Mouse (Mus musculus) limb, embryonic 11.5 days (tissue): ENCODE measurements at regions not wholly inside any gene's neighbourhood (a gene's known extent, or its start where the extent isn't known, plus 50 kb on each side); places are given as distances from the start of the nearest gene placed in this dataset.
A peak's percentile ranks its signal among the peaks of the same experiment; 100 is the strongest.

Source experiments
- ATAC-seq: fragments of 200-750 bp; cut with Nextera tagmentation; 2 replicates; pipeline ENCODE4 v1.8.0; 2017; ENCODE audit warnings: low read depth; ENCODE audit not compliant: insufficient number of reproducible peaks, low FRiP score, low TSS enrichment
- DNase-seq: peaks from one replicate; pipeline ENCODE4 v3.0.0-alpha.2; 2015; ENCODE audit warnings: low spot score
- H3K27ac ChIP-seq: fragments of 300-500 bp; sonication (generic); replicated peaks from 2 replicates; pipeline ENCODE4 v1.5.1; 2014; ENCODE audit warnings: low read depth, mild to moderate bottlenecking, low read length
- H3K27me3 ChIP-seq: fragments of 300-500 bp; sonication (generic); 2 replicates; pipeline ENCODE4 v1.6.1; 2014; ENCODE audit warnings: mild to moderate bottlenecking, low read length, mixed read lengths; ENCODE audit not compliant: control insufficient read depth, insufficient read depth
- H3K36me3 ChIP-seq: fragments of 300-500 bp; sonication (generic); 2 replicates; pipeline ENCODE4 v1.6.1; 2014; ENCODE audit warnings: mild to moderate bottlenecking, low read length, moderate library complexity, mixed read lengths; ENCODE audit not compliant: control insufficient read depth, insufficient read depth
- H3K4me1 ChIP-seq: fragments of 300-500 bp; sonication (generic); 2 replicates; pipeline ENCODE4 v1.6.1; 2014; ENCODE audit warnings: low read length, mixed read lengths; ENCODE audit not compliant: control insufficient read depth, insufficient read depth
- H3K4me2 ChIP-seq: fragments of 300-500 bp; sonication (generic); 2 replicates; pipeline ENCODE4 v1.6.1; 2014; ENCODE audit warnings: low read depth, mild to moderate bottlenecking, moderate library complexity; ENCODE audit not compliant: severe bottlenecking
- H3K4me3 ChIP-seq: fragments of 300-500 bp; sonication (generic); 2 replicates; pipeline ENCODE4 v1.5.1; 2014; ENCODE audit warnings: low read depth, low read length
- H3K9ac ChIP-seq: fragments of 300-500 bp; sonication (generic); 2 replicates; pipeline ENCODE4 v1.6.1; 2014; ENCODE audit warnings: mild to moderate bottlenecking, low read length
- H3K9me3 ChIP-seq: fragments of 300-500 bp; sonication (generic); 2 replicates; pipeline ENCODE4 v1.6.1; 2016; ENCODE audit warnings: low read length; ENCODE audit not compliant: control insufficient read depth
- WGBS: fragments of 180-500 bp; shearing (Covaris S2); extraction: QIAGEN DNeasy Blood & Tissue Kit; methylation state at CpG from one replicate; pipeline ENCODE4 v1.1.7; 2014; 5-methylcytosine and 5-hydroxymethylcytosine counted together

DNA sequence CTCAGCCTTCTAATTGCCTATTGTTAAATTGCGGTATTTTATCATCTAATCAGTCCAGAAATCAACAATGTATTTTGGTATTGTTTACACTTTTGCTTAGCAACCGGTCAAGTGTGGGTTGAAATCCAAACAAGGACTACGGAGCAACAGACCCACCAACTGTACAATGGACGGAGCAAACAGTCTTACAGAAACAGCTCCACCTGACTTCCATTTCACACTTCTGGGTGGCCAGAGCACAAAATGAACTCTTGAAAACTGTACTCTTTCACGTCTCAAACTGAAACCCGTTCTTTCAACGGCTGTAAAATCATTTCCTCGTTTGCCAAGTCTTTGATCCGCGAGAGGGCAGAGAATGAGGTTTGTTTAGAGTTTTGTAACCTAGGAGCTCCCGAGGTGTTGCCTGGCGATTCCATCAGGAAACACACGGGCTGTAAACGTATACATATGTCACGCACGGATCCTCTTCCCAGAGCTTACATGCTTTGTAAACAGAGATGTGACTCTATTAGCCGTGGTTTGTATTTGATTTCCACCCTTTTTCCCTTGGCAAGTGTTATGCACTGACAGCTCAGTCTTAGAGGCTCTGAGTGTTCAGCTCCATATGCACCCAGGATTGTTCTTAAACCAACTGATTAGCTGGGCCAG lies 258.3 kb downstream of the Etnk1 start:
- H3K4me2 ChIP-seq: no peak overlapping the region
- peak; percentile 33 for DNase-seq
- no peaks in the 10 kb centered on the region for H3K9me3 ChIP-seq
- no peaks in the 10 kb centered on the region; the same call in 1 of the 2 replicates for H3K4me1 ChIP-seq
- no peaks in the 10 kb centered on the region for H3K36me3 ChIP-seq
- no peak for ATAC-seq
- no peak overlapping the region for H3K9ac ChIP-seq
- H3K27ac ChIP-seq: no peak overlapping the region
- 35% methylated on average over 17 of the region's 17 CpGs for WGBS
- no peaks in the 10 kb centered on the region for H3K27me3 ChIP-seq
- no peak overlapping the region for H3K4me3 ChIP-seq

DNA sequence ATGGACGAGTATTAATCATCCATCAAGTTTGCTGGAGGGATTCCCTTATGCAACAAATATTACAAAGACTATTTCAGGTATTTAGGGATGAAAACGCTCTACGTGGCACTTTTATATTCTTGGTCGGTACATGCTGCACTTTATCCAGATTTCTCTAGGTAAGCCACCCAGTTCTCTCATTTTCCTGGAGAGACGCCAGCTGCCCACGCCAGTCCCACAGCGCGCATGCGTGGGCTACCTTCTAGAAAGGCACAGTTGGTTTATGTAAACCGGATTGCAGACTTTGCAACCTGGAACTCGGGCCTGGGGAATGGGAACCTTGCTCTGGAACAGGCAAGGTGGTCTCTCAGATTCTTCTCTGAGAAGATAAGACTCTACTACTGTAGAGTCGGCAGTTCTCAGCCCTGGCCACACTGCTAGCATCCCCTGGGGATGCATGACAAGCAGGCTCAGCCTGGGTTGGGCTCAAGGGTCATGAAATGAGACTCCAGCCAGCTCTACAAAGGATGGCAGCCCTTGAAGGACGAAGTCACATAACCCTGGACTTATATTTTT lies 265.0 kb downstream of the Etnk1 start:
- Histone ChIP-seq H3K4me2 (no peak overlapping the region), H3K27ac (no peak overlapping the region), H3K36me3 (no peaks in the 10 kb centered on the region), H3K4me1 (no peaks in the 10 kb centered on the region), H3K27me3 (no peaks in the 10 kb centered on the region), H3K9ac (no peak overlapping the region), H3K9me3 (no peaks in the 10 kb centered on the region), H3K4me3 (no peak overlapping the region)
- WGBS: 89% methylated on average over 13 of the region's 13 CpGs
- ATAC-seq (no peak), DNase-seq (no peak)

DNA sequence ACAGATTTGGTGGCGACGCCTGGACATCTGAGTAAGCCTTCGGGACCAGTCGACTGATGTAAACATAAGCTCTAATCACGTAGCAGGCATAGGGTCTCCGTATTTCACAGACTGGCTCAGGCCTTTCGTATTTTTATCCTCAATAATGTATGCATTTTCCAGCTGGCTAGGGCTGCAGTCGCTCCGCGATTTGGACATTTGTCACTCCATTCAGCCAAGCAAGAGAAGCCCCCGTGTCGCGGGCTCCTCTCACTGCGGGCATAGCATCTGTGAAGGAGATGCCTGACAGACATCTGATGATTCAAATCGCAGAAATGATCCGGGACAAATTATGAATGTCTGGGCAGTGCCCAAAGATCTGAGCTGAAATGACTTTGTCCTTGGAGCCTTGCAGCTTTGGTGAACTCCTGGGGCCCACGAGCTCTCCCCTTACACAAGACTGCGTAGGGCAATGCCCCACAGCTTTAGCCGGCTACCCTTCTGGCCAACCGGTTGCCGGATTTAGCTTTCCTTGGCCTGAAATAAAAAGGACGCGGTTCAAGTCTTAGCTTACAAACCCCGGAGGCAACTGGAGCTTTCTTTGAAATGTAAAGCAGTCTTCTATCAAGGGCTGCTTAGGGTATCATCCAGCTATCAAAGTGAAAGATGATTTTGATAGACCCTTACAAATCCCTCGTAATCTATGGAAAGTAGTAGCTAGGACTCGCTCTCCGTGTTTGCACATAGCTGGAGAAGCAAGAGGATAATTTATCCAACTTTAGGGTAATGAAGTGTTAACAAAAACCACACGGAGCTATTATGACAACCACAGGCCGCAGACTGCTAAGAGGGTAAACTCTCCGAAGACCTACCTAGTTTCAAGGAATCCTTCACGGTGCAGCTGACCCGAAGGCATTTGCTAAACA lies 270.6 kb downstream of the Etnk1 start:
- Histone ChIP-seq H3K27ac (peak overlapping the region; percentile 47), H3K27me3 (no peaks in the 10 kb centered on the region), H3K36me3 (no peaks in the 10 kb centered on the region), H3K9me3 (no peaks in the 10 kb centered on the region), H3K4me3 (no peak overlapping the region), H3K4me1 (peaks cover 8% of the 10 kb centered on the region; the same call in 1 of the 2 replicates), H3K4me2 (no peak overlapping the region), H3K9ac (no peak overlapping the region)
- 53% methylated on average over 32 of the region's 32 CpGs for WGBS
- peak; percentile 48; the same call in 1 of the 2 replicates for ATAC-seq
- peak; percentile 50 for DNase-seq

DNA sequence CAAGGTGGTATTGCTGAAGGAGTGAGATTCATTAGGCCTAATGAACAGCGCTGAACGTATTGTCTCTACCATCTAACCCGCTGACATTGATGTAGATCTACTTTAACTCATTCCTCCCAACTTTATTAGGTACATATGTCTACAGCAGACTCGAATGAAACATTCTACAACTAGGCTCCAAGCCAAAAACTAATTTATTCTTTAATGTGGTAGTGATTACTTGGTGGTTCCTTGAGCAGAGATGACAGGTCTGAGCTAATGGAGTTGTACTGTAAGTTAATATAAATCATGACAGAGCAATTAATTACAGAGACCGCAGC lies 271.2 kb downstream of the Etnk1 start:
- no peak for DNase-seq
- H3K36me3 ChIP-seq: no peaks in the 10 kb centered on the region
- no peak overlapping the region for H3K27ac ChIP-seq
- H3K9ac ChIP-seq: no peak overlapping the region
- ATAC-seq: peak; percentile 75
- WGBS: 21% methylated on average over 5 of the region's 5 CpGs
- no peak overlapping the region for H3K4me2 ChIP-seq
- peaks cover 8% of the 10 kb centered on the region; the same call in 1 of the 2 replicates for H3K4me1 ChIP-seq
- H3K9me3 ChIP-seq: no peaks in the 10 kb centered on the region
- H3K4me3 ChIP-seq: no peak overlapping the region
- H3K27me3 ChIP-seq: no peaks in the 10 kb centered on the region

DNA sequence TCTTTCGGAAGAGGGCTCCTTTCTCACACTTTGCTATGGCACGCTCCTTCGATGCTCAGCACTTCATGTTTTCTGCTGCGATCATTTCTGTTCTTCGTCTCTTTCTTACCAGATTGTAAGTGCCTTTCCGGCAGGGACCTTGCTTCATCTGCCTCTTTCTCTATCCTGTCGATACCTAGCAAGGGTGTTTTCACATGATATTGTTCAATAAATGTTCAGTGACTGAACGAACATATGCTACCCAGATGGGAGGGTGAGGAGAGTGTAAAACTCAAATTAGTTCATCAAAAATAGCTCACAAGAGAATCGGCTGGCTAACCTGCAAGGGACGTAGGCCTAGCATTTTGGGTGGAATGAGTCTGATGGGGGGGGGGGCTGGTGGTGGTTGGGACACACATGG lies 272.5 kb downstream of the Etnk1 start:
- no peak for DNase-seq
- Histone ChIP-seq H3K9ac (no peak overlapping the region), H3K4me3 (no peak overlapping the region), H3K4me2 (no peak overlapping the region), H3K27me3 (no peaks in the 10 kb centered on the region), H3K9me3 (no peaks in the 10 kb centered on the region), H3K4me1 (peaks cover 8% of the 10 kb centered on the region; the same call in 1 of the 2 replicates), H3K36me3 (no peaks in the 10 kb centered on the region), H3K27ac (no peak overlapping the region)
- ATAC-seq: no peak
- WGBS: 63% methylated on average over 10 of the region's 10 CpGs

DNA sequence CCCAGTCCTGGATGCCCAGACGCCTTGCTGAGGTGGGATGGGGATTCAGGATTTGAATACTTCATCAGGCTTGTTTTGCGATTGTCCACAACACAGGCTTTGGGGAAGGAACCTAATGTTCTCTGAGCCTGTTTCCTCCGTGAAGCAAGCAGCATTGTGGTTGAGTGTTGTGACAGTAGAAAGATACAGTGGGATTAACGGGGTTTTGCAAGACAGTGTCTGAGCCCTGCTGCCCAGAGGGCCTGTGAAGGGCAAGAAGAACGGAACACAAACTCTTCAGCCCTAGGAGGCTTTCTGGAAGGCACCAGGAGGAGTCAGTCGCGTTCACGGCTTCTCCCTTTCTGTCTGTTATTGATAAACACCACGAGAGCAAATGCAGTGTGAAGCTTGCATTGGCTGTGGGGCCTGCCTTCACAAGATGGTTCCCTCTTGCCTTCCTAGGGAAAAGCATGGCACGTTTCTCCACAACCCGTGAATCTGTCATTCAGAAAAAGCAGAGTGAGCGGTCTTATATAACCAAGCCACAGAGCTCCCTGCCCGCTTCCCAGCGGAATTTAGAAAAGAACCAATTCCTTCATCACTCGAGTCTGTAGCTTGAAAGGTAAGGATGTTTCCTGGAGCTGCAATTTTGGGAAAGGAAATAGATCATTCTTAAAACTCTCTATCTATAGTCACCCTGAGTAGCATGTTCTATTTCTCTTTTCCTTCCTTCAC lies 273.4 kb downstream of the Etnk1 start:
- Histone ChIP-seq H3K9me3 (no peaks in the 10 kb centered on the region), H3K27me3 (no peaks in the 10 kb centered on the region), H3K4me1 (peaks cover 8% of the 10 kb centered on the region; the same call in 1 of the 2 replicates), H3K36me3 (no peaks in the 10 kb centered on the region), H3K4me2 (no peak overlapping the region), H3K27ac (no peak overlapping the region), H3K4me3 (no peak overlapping the region), H3K9ac (no peak overlapping the region)
- no peak for ATAC-seq
- 78% methylated on average over 15 of the region's 15 CpGs for WGBS
- no peak for DNase-seq

DNA sequence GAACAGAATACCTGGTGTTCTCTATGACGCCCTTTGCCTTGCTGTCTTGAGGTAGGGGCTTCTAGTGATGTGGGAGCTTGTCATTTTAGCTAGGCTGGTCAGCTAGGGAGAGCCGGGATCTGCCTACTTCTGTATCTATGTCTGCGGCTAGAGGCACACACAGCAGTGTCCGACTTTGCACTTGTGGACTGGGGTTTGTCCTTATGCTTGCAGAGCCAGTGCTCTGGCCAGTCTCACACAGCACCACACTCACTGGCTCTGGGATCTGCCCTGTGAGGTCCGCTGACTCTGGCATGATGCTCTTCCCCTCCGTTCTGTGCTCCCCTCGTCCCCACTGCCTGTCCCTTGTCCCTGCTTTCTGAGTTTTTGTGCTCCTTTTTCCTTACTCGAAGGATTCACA lies 275.3 kb downstream of the Etnk1 start:
- no peaks in the 10 kb centered on the region for H3K36me3 ChIP-seq
- no peak overlapping the region for H3K4me2 ChIP-seq
- H3K9me3 ChIP-seq: no peaks in the 10 kb centered on the region
- ATAC-seq (no peak), DNase-seq (no peak)
- no peaks in the 10 kb centered on the region for H3K27me3 ChIP-seq
- H3K4me1 ChIP-seq: peaks cover 7% of the 10 kb centered on the region; the same call in 1 of the 2 replicates
- H3K9ac ChIP-seq: no peak overlapping the region
- 85% methylated on average over 8 of the region's 8 CpGs for WGBS
- H3K27ac ChIP-seq: no peak overlapping the region
- no peak overlapping the region for H3K4me3 ChIP-seq

DNA sequence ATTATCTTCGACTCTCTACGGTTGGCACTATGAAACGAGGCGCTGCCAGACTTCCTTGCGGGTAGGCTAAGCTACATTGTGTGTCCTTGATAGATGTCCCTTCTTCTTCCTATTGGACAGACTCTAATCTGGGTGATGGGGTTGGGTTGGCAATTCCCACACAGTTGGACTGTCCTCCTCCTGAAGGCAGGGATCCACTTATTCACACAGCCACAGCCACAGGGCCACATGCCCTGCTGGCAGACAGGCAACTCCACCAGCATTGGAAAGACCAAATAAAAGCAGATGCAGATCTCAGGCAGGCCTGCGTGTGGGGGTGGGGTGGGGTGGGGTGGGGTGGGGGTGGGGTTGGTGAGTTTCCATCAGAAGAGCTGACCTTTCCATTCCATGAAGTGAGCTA lies 276.4 kb downstream of the Etnk1 start:
- H3K27ac ChIP-seq: no peak overlapping the region
- no peaks in the 10 kb centered on the region for H3K36me3 ChIP-seq
- ATAC-seq: no peak
- no peak overlapping the region for H3K4me3 ChIP-seq
- no peaks in the 10 kb centered on the region for H3K9me3 ChIP-seq
- H3K4me2 ChIP-seq: no peak overlapping the region
- no peaks in the 10 kb centered on the region for H3K4me1 ChIP-seq
- WGBS: 89% methylated on average over 6 of the region's 6 CpGs
- no peak overlapping the region for H3K9ac ChIP-seq
- H3K27me3 ChIP-seq: no peaks in the 10 kb centered on the region
- no peak for DNase-seq
